Mouse (Mus musculus) Patski (cell line): ENCODE measurements at regions not wholly inside any gene's neighbourhood (a gene's known extent, or its start where the extent isn't known, plus 50 kb on each side); places are given as distances from the start of the nearest gene placed in this dataset.

Source experiments
- ATAC-seq: fragments of 100-300 bp; one replicate; pipeline ENCODE4 v1.8.0; 2021
- CTCF ChIA-PET: fragments of 350-600 bp; sonication (Branson Sonifier 250); formaldehyde crosslinking; loops from one replicate; lab custom pipeline; 2022; ENCODE audit warnings: inconsistent platforms; lab: Charles Lee
- POLR2A ChIA-PET: fragments of 350-600 bp; sonication (Branson Sonifier 250); formaldehyde crosslinking; loops from one replicate; lab custom pipeline; 2022; ENCODE audit warnings: antibody characterized with exemption, inconsistent platforms; lab: Charles Lee
- DNase-seq: peaks from one replicate; pipeline ENCODE4 v3.0.0-alpha.2; 2011; ENCODE audit warnings: low read depth, low spot score
- H3K27me3 ChIP-seq: fragments of 371-371 bp; one replicate; pipeline ENCODE4 v1.5.1; 2021
- CTCF ChIP-seq: fragments of 100-300 bp; IDR thresholded peaks from one replicate; pipeline ENCODE4 v1.5.1; 2021
- in situ Hi-C: fragments of 300-500 bp; cut with MboI; formaldehyde crosslinking; loops from 3 replicates; pipeline ENCODE4 v1.11.1; 2018; ENCODE audit warnings: low pct_unique_long_range_greater_than_20kb, mixed read lengths

- in situ Hi-C loops: no loop called here
- CTCF ChIA-PET: no interaction called here
- DNase-seq (no peak), ATAC-seq (no peak)
- POLR2A ChIA-PET: no interaction called here
- no peak for TF ChIP-seq CTCF
- no peaks in the 10 kb centered on the region for H3K27me3 ChIP-seq
Observed at GRCm38 (mm10) chr7:94283031-94283609, 1203.5 kb downstream of the Fam181b start.

GRCm38 (mm10) chr7:94305602-94306001 lies 1225.9 kb downstream of the Fam181b start:
- POLR2A ChIA-PET: no interaction called here
- in situ Hi-C loops: no loop called here
- peak; percentile 7 for TF ChIP-seq CTCF
- DNase-seq (no peak), ATAC-seq (no peak)
- H3K27me3 ChIP-seq: no peaks in the 10 kb centered on the region
- CTCF ChIA-PET: no interaction called here

GRCm38 (mm10) chr7:94314983-94315642 lies 1235.4 kb downstream of the Fam181b start:
- in situ Hi-C loops: no loop called here
- TF ChIP-seq CTCF: no peak
- no peaks in the 10 kb centered on the region for H3K27me3 ChIP-seq
- DNase-seq (no peak), ATAC-seq (no peak)
- POLR2A ChIA-PET: no interaction called here
- CTCF ChIA-PET: no interaction called here

- DNase-seq (no peak), ATAC-seq (no peak)
- in situ Hi-C loops: no loop called here
- POLR2A ChIA-PET: no interaction called here
- TF ChIP-seq CTCF: no peak
- CTCF ChIA-PET: no interaction called here
- H3K27me3 ChIP-seq: no peaks in the 10 kb centered on the region
Observed at GRCm38 (mm10) chr7:94332601-94333000, 1252.9 kb downstream of the Fam181b start.
